Mouse (Mus musculus): ENCODE measurements around the gene Nup62. TPM values are rescaled to one million over a fixed set of nuclear protein-coding genes. Genes with fewer than 3 reads are reported as not detected.

Gene Nup62
- 10 to 100 TPM; 25.4 to 26.0 TPM for total RNA-seq (2021)
- long read RNA-seq, experiment 1, transcript Nup62-201 (2 exons, 2,722 nt) = major isoform, 12 of 12 reads
- long read RNA-seq, experiment 1, partial matches to known transcripts = 0 of 12 reads
- long read RNA-seq, experiment 1, other reads (novel, unspliced or antisense) = 0 of 12 reads
- long read RNA-seq, experiment 2, partial matches to known transcripts = 0 of 3 reads
- long read RNA-seq, experiment 2, other reads (novel, unspliced or antisense) = 0 of 3 reads

- DNase-seq = peak; percentile 99
Observed at GRCm38 (mm10) chr7:44815721-44816469, at the start of gene Nup62, which contains the start of gene Il4i1. Gene Nup62, plus strand, starts transcription at chr7:44816088. Gene Il4i1, plus strand, starts transcription at chr7:44816387.

GRCm38 (mm10) chr7:44768129-44768528, 47.8 kb upstream of the Nup62 start:
- DNase-seq = no peak

- DNase-seq = peak; percentile 54 to 80
Observed at GRCm38 (mm10) chr7:44770046-44770578, 45.8 kb upstream of the Nup62 start.

GRCm38 (mm10) chr7:44772591-44773204, 43.2 kb upstream of the Nup62 start:
- no peak for DNase-seq

- DNase-seq = no peak
Observed at GRCm38 (mm10) chr7:44776849-44777498, 38.9 kb upstream of the Nup62 start.

- DNase-seq = no peak
Observed at GRCm38 (mm10) chr7:44780101-44780500, 35.8 kb upstream of the Nup62 start.

- DNase-seq = no peak
Observed at GRCm38 (mm10) chr7:44789531-44789930, 26.4 kb upstream of the Nup62 start.

- DNase-seq = no peak
Observed at GRCm38 (mm10) chr7:44790066-44790465, 25.8 kb upstream of the Nup62 start.

GRCm38 (mm10) chr7:44792781-44793180, 23.1 kb upstream of the Nup62 start:
- no peak for DNase-seq

GRCm38 (mm10) chr7:44808927-44809326, 7.0 kb upstream of the Nup62 start:
- DNase-seq = no peak

- DNase-seq = no peak
Observed at GRCm38 (mm10) chr7:44809466-44809865, 6.4 kb upstream of the Nup62 start.

GRCm38 (mm10) chr7:44810365-44810764, 5.5 kb upstream of the Nup62 start:
- no peak for DNase-seq

- no peak for DNase-seq
Observed at GRCm38 (mm10) chr7:44810819-44811557, 4.9 kb upstream of the Nup62 start.

- DNase-seq = no peak
Observed at GRCm38 (mm10) chr7:44812651-44813325, 3.1 kb upstream of the Nup62 start.

- DNase-seq = no peak
Observed at GRCm38 (mm10) chr7:44813985-44814384, 1.9 kb upstream of the Nup62 start.

GRCm38 (mm10) chr7:44814423-44814822, 1.5 kb upstream of the Nup62 start:
- DNase-seq = peak in 1 of 2 experiments; percentile 5

GRCm38 (mm10) chr7:44814952-44815553, 835 bp upstream of the Nup62 start:
- DNase-seq = no peak

GRCm38 (mm10) chr7:44816470-44817021, 658 bp downstream of the Nup62 start, which contains the start of gene Atf5:
Gene Atf5, minus strand, starts transcription at chr7:44816658.
- DNase-seq = peak in 1 of 2 experiments; percentile 82

- peak in 1 of 2 experiments; percentile 25 for DNase-seq
Observed at GRCm38 (mm10) chr7:44817441-44817840, 1.6 kb downstream of the Nup62 start.

- DNase-seq = peak in 1 of 2 experiments; percentile 32
Observed at GRCm38 (mm10) chr7:44818164-44818563, 2.3 kb downstream of the Nup62 start.

All from heart, adult 18-20 months (tissue).